26 mouse cellular contexts compared by ENCODE assay signal in the genomic region with DNA sequence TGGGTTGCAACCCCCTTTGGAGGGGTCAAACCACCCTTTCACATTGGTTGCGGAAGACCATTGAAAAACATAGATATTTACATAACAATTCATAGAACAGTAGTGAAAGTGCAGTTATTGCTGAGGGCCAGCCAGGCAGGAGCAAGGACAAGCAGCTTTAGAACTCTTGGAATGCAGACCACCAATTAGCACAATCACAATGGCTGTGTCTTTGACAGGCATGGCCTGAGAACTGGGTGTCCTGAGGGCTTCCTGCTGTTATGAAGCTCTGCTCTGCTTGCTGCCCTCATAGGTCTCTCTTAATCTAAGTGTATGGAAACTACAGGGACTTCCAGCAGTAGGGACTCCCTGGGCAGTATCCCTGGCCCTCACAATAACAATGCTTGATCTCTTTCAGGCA. TPM values are rescaled to one million over a fixed set of nuclear protein-coding genes. Genes with fewer than 3 reads are reported as not detected.
A peak's percentile ranks its signal among the peaks of the same experiment; 100 is the strongest.
DNase-seq lines count a peak whose midpoint lies in the region; ATAC-seq and TF ChIP-seq lines count a peak whose summit lies in the region.
"Had no signal": no experiment of that assay in that cellular context is flagged by ENCODE, and none has a peak within 500 bp of the region (broad histone marks: within the 10 kb centered on the region; RNA-seq: fewer than 3 reads in every experiment).

No protein-coding gene starts in this region.

- 0 out of 2 replicates have a peak, but pooled peaks have one; percentile 20 for ATAC-seq in liver, embryonic 11.5 days (replicated peaks; ENCODE audit: low FRiP score)
- ATAC-seq in liver, postnatal 0 days = no peak
- ATAC-seq: activated CD4-positive, CD25-positive, alpha-beta regulatory T cell, adult 4 months; forebrain, embryonic 14.5 days; intestine, embryonic 15.5 days had no signal

- no peaks in the 10 kb centered on the region for H3K9me3 ChIP-seq in liver, embryonic 11.5 days (ENCODE audit: control insufficient read depth, low read length)
- H3K9me3 ChIP-seq in liver, postnatal 0 days (ENCODE audit: low read length) = no peaks in the 10 kb centered on the region
- H3K9me3 ChIP-seq: forebrain, embryonic 10.5 days; heart, embryonic 10.5 days; heart, embryonic 13.5 days; hindbrain, embryonic 12.5 days; hindbrain, embryonic 15.5 days; intestine, embryonic 15.5 days had no signal

- H3K36me3 ChIP-seq in liver, embryonic 11.5 days (ENCODE audit: control insufficient read depth, insufficient read depth, low read length) = no peaks in the 10 kb centered on the region
- no peaks in the 10 kb centered on the region for H3K36me3 ChIP-seq in liver, postnatal 0 days (replicated peaks; ENCODE audit: insufficient read depth, low read length)
- H3K36me3 ChIP-seq: forebrain, embryonic 10.5 days; heart, embryonic 10.5 days; heart, embryonic 13.5 days; hindbrain, embryonic 12.5 days; hindbrain, embryonic 15.5 days; intestine, embryonic 15.5 days had no signal

- H3K9ac ChIP-seq in liver, embryonic 11.5 days (ENCODE audit: low read depth, low read length) = no peak overlapping the region
- H3K9ac ChIP-seq in liver, postnatal 0 days (replicated peaks) = no peak overlapping the region
- H3K9ac ChIP-seq: heart, embryonic 13.5 days; hindbrain, embryonic 12.5 days; hindbrain, embryonic 15.5 days; intestine, embryonic 15.5 days had no signal

- H3K27ac ChIP-seq in liver, embryonic 11.5 days (ENCODE audit: low read depth, low read length) = no peak overlapping the region
- H3K27ac ChIP-seq in liver, postnatal 0 days (ENCODE audit: low read depth) = no peak overlapping the region
- H3K27ac ChIP-seq: forebrain, embryonic 10.5 days; heart, adult 2 months; heart, embryonic 10.5 days; heart, embryonic 13.5 days; hindbrain, embryonic 12.5 days; hindbrain, embryonic 15.5 days; intestine, embryonic 15.5 days had no signal

- no peaks in the 10 kb centered on the region for H3K4me1 ChIP-seq in liver, embryonic 11.5 days (replicated peaks; ENCODE audit: control insufficient read depth, insufficient read depth, low read length)
- H3K4me1 ChIP-seq in liver, postnatal 0 days (ENCODE audit: insufficient read depth) = no peaks in the 10 kb centered on the region
- H3K4me1 ChIP-seq: hindbrain, embryonic 12.5 days; hindbrain, embryonic 15.5 days; intestine, embryonic 15.5 days had no signal

- H3K4me3 ChIP-seq in liver, embryonic 11.5 days (ENCODE audit: low read depth, low read length) = no peak overlapping the region
- no peak overlapping the region for H3K4me3 ChIP-seq in liver, postnatal 0 days (ENCODE audit: low read depth, low read length)
- H3K4me3 ChIP-seq: forebrain, embryonic 10.5 days; heart, adult 2 months; heart, embryonic 10.5 days; heart, embryonic 13.5 days; hindbrain, embryonic 12.5 days; hindbrain, embryonic 15.5 days; intestine, embryonic 15.5 days had no signal

- no peaks in the 10 kb centered on the region for H3K27me3 ChIP-seq in liver, embryonic 11.5 days (replicated peaks; ENCODE audit: control insufficient read depth, insufficient read depth, low read length)
- no peaks in the 10 kb centered on the region for H3K27me3 ChIP-seq in liver, postnatal 0 days (ENCODE audit: insufficient read depth, low read length)
- H3K27me3 ChIP-seq: CH12.LX; heart, embryonic 13.5 days; hindbrain, embryonic 12.5 days; hindbrain, embryonic 15.5 days; intestine, embryonic 15.5 days had no signal

- no peak for TF ChIP-seq CTCF in liver, postnatal 0 days (IDR thresholded peaks at IDR 0.05; ENCODE audit: low read depth)

- DNase-seq in liver, embryonic 11.5 days (ENCODE audit: low spot score) = no peak
- DNase-seq in liver, postnatal 0 days = no peak
- peak; percentile 54 for DNase-seq in R1 (ENCODE audit: low read depth, low spot score)
- peak; percentile 36 for DNase-seq in retina, postnatal 1 day
- DNase-seq in neural tube, embryonic 10.5 days (ENCODE audit: extremely low spot score, low spot score) = no peak
- DNase-seq in embryo, embryonic 10.5 days (ENCODE audit: low spot score) = no peak
- DNase-seq: adrenal gland, adult 8-10 months; adrenal gland, postnatal 25 days; B cell, adult 2 months; cerebellum, adult 11-12 months; cerebellum, adult 8-10 months; cerebellum, postnatal 10 days; cerebellum, postnatal 36 days; gastrocnemius, postnatal 25 days; heart, adult 2 months; heart, postnatal 14 days; kidney, adult 11 months had no signal

- TF ChIP-seq EP300 in liver, postnatal 0 days (IDR thresholded peaks at IDR 0.05; ENCODE audit: low read depth) = no peak

- 89% methylated on average over 1 of the region's 1 CpGs for WGBS in liver, embryonic 11.5 days
- WGBS in liver, postnatal 0 days (ENCODE audit: insufficient replicate concordance) = 91% methylated on average over 1 of the region's 1 CpGs

- no peak overlapping the region for H3K4me2 ChIP-seq in liver, embryonic 11.5 days
- no peak overlapping the region for H3K4me2 ChIP-seq in liver, postnatal 0 days (ENCODE audit: low read depth, low read length)
- H3K4me2 ChIP-seq: heart, embryonic 13.5 days; hindbrain, embryonic 12.5 days; hindbrain, embryonic 15.5 days; intestine, embryonic 15.5 days had no signal

RNA-seq across cellular contexts. Expression of a gene that starts 34.6 kb away (rescaled TPM):
- polyA plus RNA-seq in liver, embryonic 11.5 days (2014; fragmentation: Nextera tagmentation; extraction: Ambion mirVana) = 2.0 TPM in 2 replicates
- polyA plus RNA-seq in liver, postnatal 0 days (2015; fragmentation: Nextera tagmentation; extraction: Ambion mirVana) = 4.1 and 5.1 TPM in 2 replicates

RNA-seq across cellular contexts. Expression of a gene that starts 43.8 kb away (rescaled TPM):
- polyA plus RNA-seq in liver, embryonic 11.5 days (2014; fragmentation: Nextera tagmentation; extraction: Ambion mirVana) = 5.7 and 7.7 TPM in 2 replicates
- polyA plus RNA-seq in liver, postnatal 0 days (2015; fragmentation: Nextera tagmentation; extraction: Ambion mirVana) = 1.8 and 2.2 TPM in 2 replicates

Comparison
In these comparisons a context has a peak if more than half of its experiments do, and no peak if none do; other contexts are left out.
1. DNase-seq: peak in R1 (single experiment) and retina, postnatal 1 day (single experiment); none in liver, embryonic 11.5 days (single experiment), liver, postnatal 0 days (single experiment), neural tube, embryonic 10.5 days (single experiment) and embryo, embryonic 10.5 days (single experiment).